Mouse (Mus musculus): Measurements from ENCODE around the gene Sec16b. TPM values are rescaled to one million over a fixed set of nuclear protein-coding genes. Genes with fewer than 3 reads are reported as not detected.

The Sec16b gene
- total and polyA plus RNA-seq, 3 experiments = 0.11 to 2.8 TPM; not detected in 1

GRCm38 (mm10) chr1:157516838-157517808 lies 10.6 kb downstream of the Sec16b start:
- no peaks in the 10 kb centered on the region for H3K27me3 ChIP-seq (ENCODE audit: insufficient read depth, low read length)
- TF ChIP-seq GATA2 (IDR thresholded peaks at IDR 0.05; ENCODE audit: borderline replicate concordance, low read depth, low read length) = no peak
- TF ChIP-seq TAL1 (conservative IDR thresholded peaks at IDR 0.05; ENCODE audit: low read depth, low read length) = no peak
- peaks cover 2% of the 10 kb centered on the region; the same call in 1 of the 2 replicates for H3K9me3 ChIP-seq (replicated peaks)
- H3K36me3 ChIP-seq (replicated peaks) = no peaks in the 10 kb centered on the region
- DNase-seq (ENCODE audit: low spot score) (no peak), ATAC-seq (ENCODE audit: extremely low read depth, insufficient number of reproducible peaks, low FRiP score, poor library complexity, severe bottlenecking) (no peak)
- H3K4me3 ChIP-seq (ENCODE audit: low read depth, low read length) = no peak overlapping the region
- H3K4me1 ChIP-seq (ENCODE audit: insufficient read depth, low read depth, low read length) = peaks cover 47% of the 10 kb centered on the region

- Histone ChIP-seq H3K9me3 (replicated peaks) (peaks cover 6% of the 10 kb centered on the region; the same call in 1 of the 2 replicates), H3K4me3 (ENCODE audit: low read depth, low read length) (no peak overlapping the region), H3K4me1 (ENCODE audit: insufficient read depth, low read depth, low read length) (peaks cover 39% of the 10 kb centered on the region), H3K36me3 (replicated peaks) (no peaks in the 10 kb centered on the region), H3K27me3 (ENCODE audit: insufficient read depth, low read length) (no peaks in the 10 kb centered on the region)
- DNase-seq (ENCODE audit: low spot score) (no peak), ATAC-seq (ENCODE audit: extremely low read depth, insufficient number of reproducible peaks, low FRiP score, poor library complexity, severe bottlenecking) (no peak)
- TF ChIP-seq POLR2AphosphoS5 (IDR thresholded peaks at IDR 0.05; ENCODE audit: insufficient replicate concordance, low read depth, low read length) = no peak
- TF ChIP-seq GATA1 (IDR thresholded peaks at IDR 0.05; ENCODE audit: borderline replicate concordance, low read length) = no peak
- TF ChIP-seq CTCF (IDR thresholded peaks at IDR 0.05; ENCODE audit: low read depth, low read length) = no peak
- no peak for TF ChIP-seq GATA2 (IDR thresholded peaks at IDR 0.05; ENCODE audit: borderline replicate concordance, low read depth, low read length)
- no peak for TF ChIP-seq TAL1 (conservative IDR thresholded peaks at IDR 0.05; ENCODE audit: low read depth, low read length)
Measured at GRCm38 (mm10) chr1:157518111-157518523, 11.6 kb downstream of the Sec16b start.

- Histone ChIP-seq H3K4me3 (ENCODE audit: low read depth, low read length) (no peak overlapping the region), H3K36me3 (replicated peaks) (no peaks in the 10 kb centered on the region), H3K4me1 (ENCODE audit: insufficient read depth, low read depth, low read length) (peaks cover 35% of the 10 kb centered on the region), H3K27me3 (ENCODE audit: insufficient read depth, low read length) (no peaks in the 10 kb centered on the region), H3K9me3 (replicated peaks) (peaks cover 6% of the 10 kb centered on the region; the same call in 1 of the 2 replicates)
- ATAC-seq (ENCODE audit: extremely low read depth, insufficient number of reproducible peaks, low FRiP score, poor library complexity, severe bottlenecking) (no peak), DNase-seq (ENCODE audit: low spot score) (no peak)
- TF ChIP-seq GATA2 (IDR thresholded peaks at IDR 0.05; ENCODE audit: borderline replicate concordance, low read depth, low read length) (no peak), CTCF (IDR thresholded peaks at IDR 0.05; ENCODE audit: low read depth, low read length) (no peak), TAL1 (conservative IDR thresholded peaks at IDR 0.05; ENCODE audit: low read depth, low read length) (no peak), GATA1 (IDR thresholded peaks at IDR 0.05; ENCODE audit: borderline replicate concordance, low read length) (no peak), POLR2AphosphoS5 (IDR thresholded peaks at IDR 0.05; ENCODE audit: insufficient replicate concordance, low read depth, low read length) (no peak)
Measured at GRCm38 (mm10) chr1:157519396-157519795, 12.9 kb downstream of the Sec16b start.

GRCm38 (mm10) chr1:157522322-157522721 lies 15.8 kb downstream of the Sec16b start:
- DNase-seq (ENCODE audit: low spot score) = no peak
- H3K27me3 ChIP-seq (ENCODE audit: insufficient read depth, low read length) = no peaks in the 10 kb centered on the region
- no peak for ATAC-seq (ENCODE audit: extremely low read depth, insufficient number of reproducible peaks, low FRiP score, poor library complexity, severe bottlenecking)
- 0 out of 2 replicates have a peak overlapping the region, but pooled peaks have one; percentile 13 for H3K4me3 ChIP-seq (ENCODE audit: low read depth, low read length)
- H3K9me3 ChIP-seq (replicated peaks) = peaks cover 14% of the 10 kb centered on the region
- H3K4me1 ChIP-seq (ENCODE audit: insufficient read depth, low read depth, low read length) = peaks cover 43% of the 10 kb centered on the region
- TF ChIP-seq POLR2AphosphoS5 (IDR thresholded peaks at IDR 0.05; ENCODE audit: insufficient replicate concordance, low read depth, low read length) = no peak
- TF ChIP-seq CTCF (IDR thresholded peaks at IDR 0.05; ENCODE audit: low read depth, low read length) = no peak
- no peak for TF ChIP-seq GATA2 (IDR thresholded peaks at IDR 0.05; ENCODE audit: borderline replicate concordance, low read depth, low read length)
- TF ChIP-seq TAL1 (conservative IDR thresholded peaks at IDR 0.05; ENCODE audit: low read depth, low read length) = no peak
- no peak for TF ChIP-seq GATA1 (IDR thresholded peaks at IDR 0.05; ENCODE audit: borderline replicate concordance, low read length)
- H3K36me3 ChIP-seq (replicated peaks) = no peaks in the 10 kb centered on the region

GRCm38 (mm10) chr1:157524775-157525174 lies 18.2 kb downstream of the Sec16b start:
- H3K36me3 ChIP-seq (replicated peaks) = no peaks in the 10 kb centered on the region
- H3K4me3 ChIP-seq (ENCODE audit: low read depth, low read length) = no peak overlapping the region
- peaks cover 18% of the 10 kb centered on the region for H3K9me3 ChIP-seq (replicated peaks)
- no peak for DNase-seq (ENCODE audit: low spot score)
- TF ChIP-seq GATA1 (IDR thresholded peaks at IDR 0.05; ENCODE audit: borderline replicate concordance, low read length) (no peak), TAL1 (conservative IDR thresholded peaks at IDR 0.05; ENCODE audit: low read depth, low read length) (no peak), GATA2 (IDR thresholded peaks at IDR 0.05; ENCODE audit: borderline replicate concordance, low read depth, low read length) (no peak), CTCF (IDR thresholded peaks at IDR 0.05; ENCODE audit: low read depth, low read length) (no peak), POLR2AphosphoS5 (IDR thresholded peaks at IDR 0.05; ENCODE audit: insufficient replicate concordance, low read depth, low read length) (no peak)
- peaks cover 34% of the 10 kb centered on the region for H3K4me1 ChIP-seq (ENCODE audit: insufficient read depth, low read depth, low read length)
- H3K27me3 ChIP-seq (ENCODE audit: insufficient read depth, low read length) = no peaks in the 10 kb centered on the region
- no peak for ATAC-seq (ENCODE audit: extremely low read depth, insufficient number of reproducible peaks, low FRiP score, poor library complexity, severe bottlenecking)

GRCm38 (mm10) chr1:157525692-157526354 lies 19.3 kb downstream of the Sec16b start:
- TF ChIP-seq GATA2 (IDR thresholded peaks at IDR 0.05; ENCODE audit: borderline replicate concordance, low read depth, low read length) (no peak), POLR2AphosphoS5 (IDR thresholded peaks at IDR 0.05; ENCODE audit: insufficient replicate concordance, low read depth, low read length) (no peak), TAL1 (conservative IDR thresholded peaks at IDR 0.05; ENCODE audit: low read depth, low read length) (no peak), GATA1 (IDR thresholded peaks at IDR 0.05; ENCODE audit: borderline replicate concordance, low read length) (no peak), CTCF (IDR thresholded peaks at IDR 0.05; ENCODE audit: low read depth, low read length) (no peak)
- H3K9me3 ChIP-seq (replicated peaks) = peaks cover 18% of the 10 kb centered on the region
- H3K36me3 ChIP-seq (replicated peaks) = no peaks in the 10 kb centered on the region
- H3K4me1 ChIP-seq (ENCODE audit: insufficient read depth, low read depth, low read length) = peaks cover 31% of the 10 kb centered on the region
- ATAC-seq (ENCODE audit: extremely low read depth, insufficient number of reproducible peaks, low FRiP score, poor library complexity, severe bottlenecking) = no peak
- no peak for DNase-seq (ENCODE audit: low spot score)
- no peak overlapping the region for H3K4me3 ChIP-seq (ENCODE audit: low read depth, low read length)
- no peaks in the 10 kb centered on the region for H3K27me3 ChIP-seq (ENCODE audit: insufficient read depth, low read length)

Measured in G1E (cell line).